Mouse (Mus musculus): ENCODE data around the gene Mroh3.
A peak's percentile ranks its signal among the peaks of the same experiment; 100 is the strongest.

Gene Mroh3

GRCm38 (mm10) chr1:136212803-136213202 lies at the start of gene Mroh3:
TSS of gene Mroh3 (minus strand) at chr1:136212828.
- no peak for DNase-seq (ENCODE audit: low spot score)

GRCm38 (mm10) chr1:136260635-136261238 lies 48.1 kb upstream of the Mroh3 start, which contains the start of gene Gpr25:
TSS of gene Gpr25 (minus strand) at chr1:136260873.
- DNase-seq (ENCODE audit: low spot score), result no peak

GRCm38 (mm10) chr1:136259893-136260634 lies 47.4 kb upstream of the Mroh3 start:
- DNase-seq (ENCODE audit: low spot score), result peak; percentile 34

GRCm38 (mm10) chr1:136259543-136259892 lies 46.9 kb upstream of the Mroh3 start:
- no peak for DNase-seq (ENCODE audit: low spot score)

GRCm38 (mm10) chr1:136258495-136258894 lies 45.9 kb upstream of the Mroh3 start:
- no peak for DNase-seq (ENCODE audit: low spot score)

GRCm38 (mm10) chr1:136255657-136256056 lies 43.0 kb upstream of the Mroh3 start:
- DNase-seq (ENCODE audit: low spot score), result no peak

GRCm38 (mm10) chr1:136255174-136255573 lies 42.5 kb upstream of the Mroh3 start:
- DNase-seq (ENCODE audit: low spot score), result no peak

- DNase-seq (ENCODE audit: low spot score), result no peak
These were observed 42.0 kb upstream of the Mroh3 start for GRCm38 (mm10) chr1:136254503-136255065.

GRCm38 (mm10) chr1:136253472-136253871 lies 40.8 kb upstream of the Mroh3 start:
- no peak for DNase-seq (ENCODE audit: low spot score)

- no peak for DNase-seq (ENCODE audit: low spot score)
These were observed 37.0 kb upstream of the Mroh3 start for GRCm38 (mm10) chr1:136249662-136250061.

GRCm38 (mm10) chr1:136247393-136247792 lies 34.8 kb upstream of the Mroh3 start:
- no peak for DNase-seq (ENCODE audit: low spot score)

GRCm38 (mm10) chr1:136244469-136244868 lies 31.8 kb upstream of the Mroh3 start:
- no peak for DNase-seq (ENCODE audit: low spot score)

GRCm38 (mm10) chr1:136241801-136242200 lies 29.2 kb upstream of the Mroh3 start:
- no peak for DNase-seq (ENCODE audit: low spot score)

- no peak for DNase-seq (ENCODE audit: low spot score)
These were observed 25.9 kb upstream of the Mroh3 start for GRCm38 (mm10) chr1:136238495-136238894.

- DNase-seq (ENCODE audit: low spot score), result no peak
These were observed 22.0 kb upstream of the Mroh3 start for GRCm38 (mm10) chr1:136234595-136235092.

- DNase-seq (ENCODE audit: low spot score), result peak; percentile 43
These were observed 21.4 kb upstream of the Mroh3 start, which contains the start of gene Inava for GRCm38 (mm10) chr1:136233892-136234594. TSS of gene Inava (minus strand) at chr1:136234264.

- no peak for DNase-seq (ENCODE audit: low spot score)
These were observed 20.6 kb upstream of the Mroh3 start for GRCm38 (mm10) chr1:136232986-136233790.

- no peak for DNase-seq (ENCODE audit: low spot score)
These were observed 19.8 kb upstream of the Mroh3 start for GRCm38 (mm10) chr1:136232285-136232926.

- no peak for DNase-seq (ENCODE audit: low spot score)
These were observed 19.0 kb upstream of the Mroh3 start for GRCm38 (mm10) chr1:136231596-136231995.

GRCm38 (mm10) chr1:136230201-136230600 lies 17.6 kb upstream of the Mroh3 start:
- peak; percentile 21 for DNase-seq (ENCODE audit: low spot score)

- DNase-seq (ENCODE audit: low spot score), result no peak
These were observed 16.4 kb upstream of the Mroh3 start for GRCm38 (mm10) chr1:136229040-136229373.

Data from testis, postnatal 14 days (tissue).